Mouse (Mus musculus): ENCODE data around the gene Nlrp9b. TPM values are rescaled to one million over a fixed set of nuclear protein-coding genes. Genes with fewer than 3 reads are reported as not detected.
"Not testable (repeated sequence)": the region's sequence is repeated elsewhere in the genome, so short reads cannot be mapped to it uniquely, and the experiment has no call there.

The Nlrp9b gene
- polyA plus RNA-seq, 1 experiment from 2014 or later = not detected

GRCm38 (mm10) chr7:19964985-19965579, 26.2 kb upstream of the Nlrp9b start, which contains the start of gene Ceacam20:
Gene Ceacam20 (plus strand): TSS chr7:19965412.
- no peaks in the 10 kb centered on the region for H3K36me3 ChIP-seq
- no peak within 1 kb of the TSS for H3K27ac ChIP-seq
- WGBS = 79% methylated on average over 7 of the region's 7 CpGs
- H3K4me2 ChIP-seq (replicated peaks) = no peak within 1 kb of the TSS
- H3K27me3 ChIP-seq = no peaks in the 10 kb centered on the region
- H3K9ac ChIP-seq (replicated peaks) = no peak within 1 kb of the TSS
- no peak for ATAC-seq
- peaks cover 10% of the 10 kb centered on the region for H3K9me3 ChIP-seq
- no peak within 1 kb of the TSS for H3K4me3 ChIP-seq (replicated peaks)
- H3K4me1 ChIP-seq (replicated peaks) = no peaks in the 10 kb centered on the region

DNA sequence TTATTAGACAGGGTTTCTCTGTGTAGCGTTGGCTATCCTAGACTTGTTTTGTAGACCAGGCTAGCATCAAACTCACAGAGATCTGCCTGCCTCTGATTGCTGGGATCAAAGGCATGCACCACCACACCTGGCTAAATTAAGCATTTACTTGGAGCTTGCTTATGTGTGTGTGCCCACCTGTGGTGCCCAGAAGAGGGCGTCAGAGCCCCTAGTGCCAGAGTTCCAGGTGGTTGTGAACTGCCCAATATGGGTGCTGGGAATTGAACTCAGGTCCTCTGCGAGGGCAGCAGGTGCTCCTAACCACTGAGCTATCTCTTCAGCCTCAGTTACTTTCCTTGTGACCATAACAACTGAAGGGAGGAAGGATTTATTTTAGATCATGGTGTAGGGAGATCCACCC, 22.2 kb upstream of the Nlrp9b start:
- 77% methylated on average over 3 of the region's 3 CpGs for WGBS
- H3K9me3 ChIP-seq = peaks cover 22% of the 10 kb centered on the region
- no peak for ATAC-seq
- H3K27ac ChIP-seq = no peak overlapping the region
- no peaks in the 10 kb centered on the region for H3K36me3 ChIP-seq
- no peak overlapping the region for H3K4me3 ChIP-seq (replicated peaks)
- H3K27me3 ChIP-seq = no peaks in the 10 kb centered on the region
- no peak overlapping the region for H3K4me2 ChIP-seq (replicated peaks)
- H3K4me1 ChIP-seq (replicated peaks) = no peaks in the 10 kb centered on the region
- H3K9ac ChIP-seq (replicated peaks) = no peak overlapping the region

- ATAC-seq = no peak
- H3K36me3 ChIP-seq = no peaks in the 10 kb centered on the region
- H3K27me3 ChIP-seq = no peaks in the 10 kb centered on the region
- H3K9ac ChIP-seq (replicated peaks) = no peak overlapping the region
- H3K4me3 ChIP-seq (replicated peaks) = no peak overlapping the region
- H3K4me1 ChIP-seq (replicated peaks) = no peaks in the 10 kb centered on the region
- H3K9me3 ChIP-seq = peaks cover 22% of the 10 kb centered on the region
- no peak overlapping the region for H3K27ac ChIP-seq
- no peak overlapping the region for H3K4me2 ChIP-seq (replicated peaks)
- WGBS = 96% methylated on average over 4 of the region's 4 CpGs
Observed at GRCm38 (mm10) chr7:19969541-19970090, 21.6 kb upstream of the Nlrp9b start.

- 92% methylated on average over 8 of the region's 8 CpGs for WGBS
- Histone ChIP-seq H3K4me1 (replicated peaks) (no peaks in the 10 kb centered on the region), H3K9me3 (peaks cover 24% of the 10 kb centered on the region), H3K27me3 (no peaks in the 10 kb centered on the region), H3K4me3 (replicated peaks) (no peak overlapping the region), H3K36me3 (no peaks in the 10 kb centered on the region), H3K4me2 (replicated peaks) (no peak overlapping the region), H3K27ac (no peak overlapping the region), H3K9ac (replicated peaks) (no peak overlapping the region)
- ATAC-seq = no peak
Observed at GRCm38 (mm10) chr7:19970196-19970595, 21.1 kb upstream of the Nlrp9b start.

DNA sequence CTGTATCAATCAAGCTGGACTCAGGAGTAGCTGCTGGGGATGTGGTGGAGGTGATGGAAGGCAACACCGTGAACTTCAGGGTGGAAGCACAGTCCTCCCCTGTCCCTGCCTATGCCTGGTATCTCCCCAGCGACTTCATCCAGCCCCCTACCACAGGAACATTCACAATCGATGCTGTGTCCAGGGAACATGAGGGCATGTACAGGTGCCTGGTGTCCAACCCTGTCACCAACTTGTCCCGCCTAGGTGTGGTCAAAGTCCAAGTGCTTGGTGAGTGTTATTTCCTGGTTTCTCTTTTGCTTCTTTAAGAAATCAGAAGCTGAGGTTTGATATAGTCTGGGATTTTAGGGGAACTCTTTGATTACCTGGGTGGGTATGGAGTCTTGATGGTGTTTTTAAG, 19.7 kb upstream of the Nlrp9b start:
- WGBS = 94% methylated on average over 4 of the region's 4 CpGs
- no peak overlapping the region for H3K9ac ChIP-seq (replicated peaks)
- H3K9me3 ChIP-seq = peaks cover 28% of the 10 kb centered on the region
- H3K4me3 ChIP-seq (replicated peaks) = no peak overlapping the region
- no peaks in the 10 kb centered on the region for H3K4me1 ChIP-seq (replicated peaks)
- no peaks in the 10 kb centered on the region for H3K27me3 ChIP-seq
- no peaks in the 10 kb centered on the region for H3K36me3 ChIP-seq
- no peak overlapping the region for H3K27ac ChIP-seq
- ATAC-seq = no peak
- H3K4me2 ChIP-seq (replicated peaks) = no peak overlapping the region

DNA sequence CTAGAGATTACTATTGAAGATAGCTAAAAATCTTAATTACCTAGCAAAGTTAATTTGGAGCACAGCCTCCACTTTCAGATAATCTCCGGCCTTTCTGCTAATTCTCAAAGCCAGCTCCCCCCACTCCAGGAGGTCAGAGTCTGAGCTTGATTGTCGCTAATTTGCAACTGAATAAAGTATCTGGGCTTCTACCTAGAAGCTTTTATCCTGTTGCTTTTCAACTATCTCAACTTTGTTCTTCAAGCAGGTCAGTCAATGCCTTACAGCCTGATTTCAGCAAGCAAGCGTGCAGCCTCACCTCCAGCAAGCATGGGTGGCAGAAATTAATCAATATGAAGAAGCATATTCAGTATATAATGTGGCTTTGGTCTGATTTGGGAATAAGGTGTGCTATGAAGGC, 5.5 kb downstream of the Nlrp9b start:
- H3K27ac ChIP-seq = not testable (repeated sequence)

GRCm38 (mm10) chr7:20009987-20010386, 18.7 kb downstream of the Nlrp9b start:
- Histone ChIP-seq H3K27ac (no peak overlapping the region), H3K4me2 (replicated peaks) (no peak overlapping the region), H3K27me3 (no peaks in the 10 kb centered on the region), H3K4me1 (replicated peaks) (no peaks in the 10 kb centered on the region), H3K9me3 (peaks cover 17% of the 10 kb centered on the region), H3K4me3 (replicated peaks) (no peak overlapping the region), H3K36me3 (no peaks in the 10 kb centered on the region), H3K9ac (replicated peaks) (no peak overlapping the region)
- ATAC-seq = no peak
- WGBS = 76% methylated on average over 2 of the region's 2 CpGs

More for the DNA sequence above, 5.5 kb downstream of the Nlrp9b start:
- H3K36me3 ChIP-seq; H3K9ac ChIP-seq (replicated peaks); H3K27me3 ChIP-seq; ATAC-seq; H3K4me3 ChIP-seq (replicated peaks); H3K4me2 ChIP-seq (replicated peaks); H3K4me1 ChIP-seq (replicated peaks); H3K9me3 ChIP-seq: not testable (repeated sequence)
- 63% methylated on average over 3 of the region's 3 CpGs for WGBS

GRCm38 (mm10) chr7:20064100-20064499, 72.8 kb downstream of the Nlrp9b start:
- H3K4me3 ChIP-seq (replicated peaks); H3K27ac ChIP-seq; H3K27me3 ChIP-seq; H3K4me2 ChIP-seq (replicated peaks); ATAC-seq; H3K9ac ChIP-seq (replicated peaks); H3K4me1 ChIP-seq (replicated peaks); H3K36me3 ChIP-seq: not testable (repeated sequence)
- peaks cover 15% of the 10 kb centered on the region for H3K9me3 ChIP-seq
- WGBS = 65% methylated on average over 4 of the region's 4 CpGs

DNA sequence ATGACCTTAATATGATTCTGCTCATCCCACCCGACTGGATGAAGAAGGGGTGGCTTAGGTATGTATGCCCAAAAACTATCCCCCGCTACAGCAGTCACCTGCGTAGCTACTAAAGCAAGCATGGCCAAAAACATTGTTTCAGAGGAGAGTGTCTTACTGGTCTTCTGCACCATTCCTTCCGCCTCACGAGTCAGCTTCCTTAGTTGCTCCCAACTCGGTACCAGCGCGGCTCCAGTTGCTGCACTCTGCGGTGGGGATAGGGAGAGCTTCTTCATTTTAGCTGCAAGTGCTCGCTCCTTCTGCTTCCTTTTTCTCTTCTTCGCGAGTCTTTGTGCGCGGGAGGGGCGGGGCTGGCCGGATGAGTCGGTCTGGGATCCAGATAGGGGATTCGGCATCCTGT, 86.9 kb downstream of the Nlrp9b start:
- not testable (repeated sequence) for H3K27me3 ChIP-seq; H3K9ac ChIP-seq (replicated peaks); H3K36me3 ChIP-seq; H3K4me1 ChIP-seq (replicated peaks); H3K27ac ChIP-seq; H3K4me2 ChIP-seq (replicated peaks); ATAC-seq; H3K9me3 ChIP-seq; H3K4me3 ChIP-seq (replicated peaks)
- 72% methylated on average over 18 of the region's 18 CpGs for WGBS

DNA sequence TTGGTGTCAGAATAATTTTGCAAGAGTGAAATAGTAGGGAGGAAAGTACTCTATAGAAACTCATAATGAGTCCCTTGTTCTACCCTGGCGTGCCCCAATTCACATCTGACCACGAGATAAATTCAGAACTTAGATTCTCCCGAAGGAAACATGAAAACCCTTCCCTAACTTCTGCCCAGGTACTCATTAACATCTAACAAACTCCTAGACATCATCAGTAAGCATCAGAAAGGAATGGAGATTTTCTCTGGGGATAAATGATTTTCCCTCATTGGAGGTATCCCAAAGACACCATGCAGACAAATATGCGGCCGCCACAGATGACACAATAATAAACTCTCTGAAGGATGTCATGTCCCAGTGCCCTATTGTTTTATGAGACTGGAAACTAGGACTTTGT, 108.1 kb downstream of the Nlrp9b start, which contains the start of gene Vmn1r91:
Gene Vmn1r91 (plus strand): TSS at position 301 of the 400 bp plus-strand sequence.
- H3K27ac ChIP-seq; ATAC-seq; H3K4me3 ChIP-seq (replicated peaks); H3K9me3 ChIP-seq; H3K4me2 ChIP-seq (replicated peaks); H3K4me1 ChIP-seq (replicated peaks); H3K36me3 ChIP-seq; H3K27me3 ChIP-seq; H3K9ac ChIP-seq (replicated peaks): not testable (repeated sequence)
- WGBS = 77% methylated on average over 5 of the region's 5 CpGs

- H3K4me1 ChIP-seq (replicated peaks); H3K9me3 ChIP-seq; ATAC-seq; H3K36me3 ChIP-seq; H3K27me3 ChIP-seq; H3K4me2 ChIP-seq (replicated peaks); H3K9ac ChIP-seq (replicated peaks); H3K27ac ChIP-seq; H3K4me3 ChIP-seq (replicated peaks): not testable (repeated sequence)
- no CpG with 5 or more reads among the region's 2 CpGs for WGBS
Observed at GRCm38 (mm10) chr7:20122479-20122878, 131.2 kb downstream of the Nlrp9b start, which contains the start of gene Gm16442. Gene Gm16442 (minus strand): TSS chr7:20122579.
